Mouse (Mus musculus) hindbrain, postnatal 0 days (tissue): ENCODE results near the gene Zfp341. TPM values are rescaled to one million over a fixed set of nuclear protein-coding genes. Genes with fewer than 3 reads are reported as not detected.

ENCODE experiments used
- ATAC-seq: fragments of 200-750 bp; cut with Nextera tagmentation; 2 replicates; pipeline ENCODE4 v1.8.0; 2017; ENCODE audit warnings: mild to moderate bottlenecking, moderate TSS enrichment, moderate library complexity
- DNase-seq: peaks from one replicate; pipeline ENCODE4 v3.0.0-alpha.2; 2015; ENCODE audit warnings: low spot score
- H3K27ac ChIP-seq: fragments of 300-500 bp; sonication (generic); 2 replicates; pipeline ENCODE4 v1.5.1; 2014; ENCODE audit warnings: mild to moderate bottlenecking
- H3K27me3 ChIP-seq: fragments of 300-500 bp; sonication (generic); 2 replicates; pipeline ENCODE4 v1.6.1; 2014; ENCODE audit warnings: low read length, mixed read lengths; ENCODE audit not compliant: insufficient read depth
- H3K36me3 ChIP-seq: fragments of 300-500 bp; sonication (generic); 2 replicates; pipeline ENCODE4 v1.6.1; 2014; ENCODE audit warnings: low read length, mixed read lengths; ENCODE audit not compliant: insufficient read depth
- H3K4me1 ChIP-seq: fragments of 300-500 bp; sonication (generic); 2 replicates; pipeline ENCODE4 v1.6.1; 2014; ENCODE audit warnings: antibody characterized with exemption, low read length, mixed read lengths; ENCODE audit not compliant: insufficient read depth
- H3K4me2 ChIP-seq: fragments of 300-500 bp; sonication (generic); 2 replicates; pipeline ENCODE4 v1.6.1; 2014; ENCODE audit warnings: low read depth, mild to moderate bottlenecking, low read length, moderate library complexity, mixed read lengths
- H3K4me3 ChIP-seq: fragments of 300-500 bp; sonication (generic); 2 replicates; pipeline ENCODE4 v1.5.1; 2014; ENCODE audit warnings: low read length
- H3K9ac ChIP-seq: fragments of 300-500 bp; sonication (generic); replicated peaks from 2 replicates; pipeline ENCODE4 v1.6.1; 2014; ENCODE audit warnings: mild to moderate bottlenecking, low read length, moderate library complexity, mixed read lengths
- H3K9me3 ChIP-seq: fragments of 300-500 bp; sonication (generic); 2 replicates; pipeline ENCODE4 v1.6.1; 2016; ENCODE audit warnings: low read length, mixed read lengths
- CTCF ChIP-seq: IDR thresholded peaks from 2 replicates; pipeline ENCODE4 v1.5.1; 2016; ENCODE audit warnings: antibody characterized with exemption, control low read depth, low read depth
- WGBS: fragments of 180-500 bp; shearing (Covaris S2); extraction: QIAGEN DNeasy Blood & Tissue Kit; methylation state at CpG from one replicate; pipeline ENCODE4 v1.1.7; 2014; 5-methylcytosine and 5-hydroxymethylcytosine counted together
- polyA plus RNA-seq: library from polyadenylated mRNA; unstranded; fragments of >200 nt; fragmentation: Nextera tagmentation; extraction: Ambion mirVana; gene quantifications from 2 replicates; pipeline ENCODE4 v1.2.1, GENCODE M21; 2015
- total RNA-seq: library from RNA; depleted of rRNA; stranded (reverse); fragments of >200 nt; gene quantifications from 2 replicates; pipeline ENCODE4 v1.2.3, GENCODE M21; 2014; rRNA removed

Gene Zfp341
- 7.0 and 8.5 TPM in 2 replicates for total RNA-seq
- 1.5 and 1.6 TPM in 2 replicates for polyA plus RNA-seq

- Histone ChIP-seq H3K36me3 (no peaks in the 10 kb centered on the region), H3K4me3 (peak within 1 kb of the TSS; percentile 56), H3K4me1 (peaks cover 7% of the 10 kb centered on the region; the same call in 1 of the 2 replicates), H3K9ac (peak within 1 kb of the TSS; percentile 75), H3K9me3 (no peaks in the 10 kb centered on the region), H3K27ac (peak within 1 kb of the TSS; percentile 91), H3K27me3 (no peaks in the 10 kb centered on the region), H3K4me2 (peak within 1 kb of the TSS; percentile 60)
- under 1% methylated on average over 65 of the region's 98 CpGs for WGBS
- DNase-seq, result peak; percentile 95
- peak; percentile 95 for ATAC-seq
- TF ChIP-seq CTCF, result peak; percentile 64
These were observed at the start of gene Zfp341, which contains the start of gene 4930519P11Rik for GRCm38 (mm10) chr2:154613118-154614115. TSS of gene Zfp341 (plus strand) at chr2:154613297. TSS of gene 4930519P11Rik (minus strand) at chr2:154613437.

GRCm38 (mm10) chr2:154563612-154564170, 49.4 kb upstream of the Zfp341 start:
- Histone ChIP-seq H3K27ac (no peak overlapping the region), H3K4me3 (no peak overlapping the region), H3K4me2 (no peak overlapping the region), H3K36me3 (no peaks in the 10 kb centered on the region), H3K4me1 (peaks cover 6% of the 10 kb centered on the region), H3K27me3 (no peaks in the 10 kb centered on the region), H3K9me3 (no peaks in the 10 kb centered on the region), H3K9ac (no peak overlapping the region)
- whole genome bisulfite sequencing, result 85% methylated on average over 22 of the region's 22 CpGs
- no peak for TF ChIP-seq CTCF
- no peak for ATAC-seq
- no peak for DNase-seq

- Histone ChIP-seq H3K9me3 (no peaks in the 10 kb centered on the region), H3K36me3 (no peaks in the 10 kb centered on the region), H3K4me2 (no peak overlapping the region), H3K27me3 (no peaks in the 10 kb centered on the region), H3K4me1 (no peaks in the 10 kb centered on the region; the same call in 1 of the 2 replicates), H3K4me3 (no peak overlapping the region), H3K27ac (peak overlapping the region; percentile 51), H3K9ac (0 out of 2 replicates have a peak overlapping the region, but pooled peaks have one; percentile 22)
- no peak for TF ChIP-seq CTCF
- DNase-seq (peak; percentile 67), ATAC-seq (no peak; the same call in 1 of the 2 replicates)
- 63% methylated on average over 3 of the region's 3 CpGs for WGBS
These were observed 47.5 kb upstream of the Zfp341 start for GRCm38 (mm10) chr2:154565562-154565961.

GRCm38 (mm10) chr2:154566641-154567040, 46.5 kb upstream of the Zfp341 start:
- whole genome bisulfite sequencing, result 42% methylated on average over 8 of the region's 8 CpGs
- Histone ChIP-seq H3K9me3 (no peaks in the 10 kb centered on the region), H3K9ac (no peak overlapping the region), H3K4me1 (no peaks in the 10 kb centered on the region; the same call in 1 of the 2 replicates), H3K36me3 (no peaks in the 10 kb centered on the region), H3K4me3 (no peak overlapping the region), H3K4me2 (peak overlapping the region; percentile 2; the same call in 1 of the 2 replicates), H3K27ac (no peak overlapping the region), H3K27me3 (no peaks in the 10 kb centered on the region)
- TF ChIP-seq CTCF, result no peak
- ATAC-seq, result no peak
- no peak for DNase-seq

- no peaks in the 10 kb centered on the region for H3K27me3 ChIP-seq
- H3K4me2 ChIP-seq, result peak overlapping the region; percentile 92
- WGBS, result 54% methylated on average over 2 of the region's 2 CpGs
- ATAC-seq, result no peak
- no peak for DNase-seq
- H3K9ac ChIP-seq, result no peak overlapping the region
- H3K4me1 ChIP-seq, result no peaks in the 10 kb centered on the region; the same call in 1 of the 2 replicates
- H3K9me3 ChIP-seq, result no peaks in the 10 kb centered on the region
- no peaks in the 10 kb centered on the region for H3K36me3 ChIP-seq
- no peak overlapping the region; the same call in 1 of the 2 replicates for H3K27ac ChIP-seq
- H3K4me3 ChIP-seq, result peak overlapping the region; percentile 74; the same call in 1 of the 2 replicates
- TF ChIP-seq CTCF, result no peak
These were observed 45.3 kb upstream of the Zfp341 start for GRCm38 (mm10) chr2:154567766-154568165.

GRCm38 (mm10) chr2:154568329-154569070, 44.6 kb upstream of the Zfp341 start:
- 12% methylated on average over 10 of the region's 10 CpGs for WGBS
- Histone ChIP-seq H3K4me3 (peak overlapping the region; percentile 74), H3K36me3 (no peaks in the 10 kb centered on the region), H3K27ac (peak overlapping the region; percentile 74), H3K9ac (peak overlapping the region; percentile 59), H3K4me2 (peak overlapping the region; percentile 92), H3K4me1 (no peaks in the 10 kb centered on the region; the same call in 1 of the 2 replicates), H3K27me3 (no peaks in the 10 kb centered on the region), H3K9me3 (no peaks in the 10 kb centered on the region)
- DNase-seq (peak; percentile 49), ATAC-seq (no peak)
- TF ChIP-seq CTCF, result no peak
